Mouse (Mus musculus): ENCODE data around the gene 4921504E06Rik. TPM values are rescaled to one million over a fixed set of nuclear protein-coding genes. Genes with fewer than 3 reads are reported as not detected.

The 4921504E06Rik gene
- polyA plus RNA-seq, 1 experiment, result not detected

- TF ChIP-seq CTCF (IDR thresholded peaks at IDR 0.05; ENCODE audit: borderline replicate concordance, insufficient read depth, low read length) (no peak), POLR2A (IDR thresholded peaks at IDR 0.05; ENCODE audit: low read depth, low read length) (no peak)
- Histone ChIP-seq H3K27ac (ENCODE audit: insufficient read depth, low read length) (no peak overlapping the region), H3K4me3 (ENCODE audit: insufficient read depth, low read length) (no peak overlapping the region), H3K4me1 (ENCODE audit: control insufficient read depth, insufficient read depth, low read length) (no peaks in the 10 kb centered on the region)
Measured at GRCm38 (mm10) chr2:19517952-19518351, 35.8 kb downstream of the 4921504E06Rik start.

GRCm38 (mm10) chr2:19512381-19512780, 41.3 kb downstream of the 4921504E06Rik start:
- H3K27ac ChIP-seq (ENCODE audit: insufficient read depth, low read length), result no peak overlapping the region
- no peak overlapping the region for H3K4me3 ChIP-seq (ENCODE audit: insufficient read depth, low read length)
- TF ChIP-seq POLR2A (IDR thresholded peaks at IDR 0.05; ENCODE audit: low read depth, low read length) (no peak), CTCF (IDR thresholded peaks at IDR 0.05; ENCODE audit: borderline replicate concordance, insufficient read depth, low read length) (no peak)
- H3K4me1 ChIP-seq (ENCODE audit: control insufficient read depth, insufficient read depth, low read length), result no peaks in the 10 kb centered on the region

GRCm38 (mm10) chr2:19511032-19511431, 42.7 kb downstream of the 4921504E06Rik start:
- TF ChIP-seq POLR2A (IDR thresholded peaks at IDR 0.05; ENCODE audit: low read depth, low read length) (no peak), CTCF (IDR thresholded peaks at IDR 0.05; ENCODE audit: borderline replicate concordance, insufficient read depth, low read length) (no peak)
- H3K4me1 ChIP-seq (ENCODE audit: control insufficient read depth, insufficient read depth, low read length), result no peaks in the 10 kb centered on the region
- H3K4me3 ChIP-seq (ENCODE audit: insufficient read depth, low read length), result no peak overlapping the region
- no peak overlapping the region for H3K27ac ChIP-seq (ENCODE audit: insufficient read depth, low read length)

GRCm38 (mm10) chr2:19505744-19506143, 48.0 kb downstream of the 4921504E06Rik start:
- H3K4me3 ChIP-seq (ENCODE audit: insufficient read depth, low read length), result no peak overlapping the region
- H3K4me1 ChIP-seq (ENCODE audit: control insufficient read depth, insufficient read depth, low read length), result no peaks in the 10 kb centered on the region
- TF ChIP-seq CTCF (IDR thresholded peaks at IDR 0.05; ENCODE audit: borderline replicate concordance, insufficient read depth, low read length) (no peak), POLR2A (IDR thresholded peaks at IDR 0.05; ENCODE audit: low read depth, low read length) (no peak)
- no peak overlapping the region for H3K27ac ChIP-seq (ENCODE audit: insufficient read depth, low read length)

- H3K4me3 ChIP-seq (ENCODE audit: insufficient read depth, low read length), result no peak overlapping the region
- no peak for TF ChIP-seq CTCF (IDR thresholded peaks at IDR 0.05; ENCODE audit: borderline replicate concordance, insufficient read depth, low read length)
- no peak for TF ChIP-seq POLR2A (IDR thresholded peaks at IDR 0.05; ENCODE audit: low read depth, low read length)
- H3K27ac ChIP-seq (ENCODE audit: insufficient read depth, low read length), result no peak overlapping the region
- no peaks in the 10 kb centered on the region for H3K4me1 ChIP-seq (ENCODE audit: control insufficient read depth, insufficient read depth, low read length)
Measured at GRCm38 (mm10) chr2:19490262-19490661, 63.5 kb downstream of the 4921504E06Rik start.

GRCm38 (mm10) chr2:19461940-19462339, 91.8 kb downstream of the 4921504E06Rik start:
- Histone ChIP-seq H3K4me1 (ENCODE audit: control insufficient read depth, insufficient read depth, low read length) (no peaks in the 10 kb centered on the region), H3K4me3 (ENCODE audit: insufficient read depth, low read length) (no peak overlapping the region), H3K27ac (ENCODE audit: insufficient read depth, low read length) (no peak overlapping the region)
- TF ChIP-seq POLR2A (IDR thresholded peaks at IDR 0.05; ENCODE audit: low read depth, low read length) (no peak), CTCF (IDR thresholded peaks at IDR 0.05; ENCODE audit: borderline replicate concordance, insufficient read depth, low read length) (no peak)

- H3K27ac ChIP-seq (ENCODE audit: insufficient read depth, low read length), result no peak overlapping the region
- no peaks in the 10 kb centered on the region for H3K4me1 ChIP-seq (ENCODE audit: control insufficient read depth, insufficient read depth, low read length)
- no peak overlapping the region for H3K4me3 ChIP-seq (ENCODE audit: insufficient read depth, low read length)
- TF ChIP-seq CTCF (IDR thresholded peaks at IDR 0.05; ENCODE audit: borderline replicate concordance, insufficient read depth, low read length), result no peak
Measured at GRCm38 (mm10) chr2:19458785-19459184, 94.9 kb downstream of the 4921504E06Rik start.

- H3K4me3 ChIP-seq (ENCODE audit: insufficient read depth, low read length), result no peak overlapping the region
- no peaks in the 10 kb centered on the region for H3K4me1 ChIP-seq (ENCODE audit: control insufficient read depth, insufficient read depth, low read length)
- no peak for TF ChIP-seq CTCF (IDR thresholded peaks at IDR 0.05; ENCODE audit: borderline replicate concordance, insufficient read depth, low read length)
- no peak for TF ChIP-seq POLR2A (IDR thresholded peaks at IDR 0.05; ENCODE audit: low read depth, low read length)
- no peak overlapping the region for H3K27ac ChIP-seq (ENCODE audit: insufficient read depth, low read length)
Measured at GRCm38 (mm10) chr2:19455857-19456482, 97.7 kb downstream of the 4921504E06Rik start.

- Histone ChIP-seq H3K27ac (ENCODE audit: insufficient read depth, low read length) (no peak overlapping the region), H3K4me3 (ENCODE audit: insufficient read depth, low read length) (no peak overlapping the region), H3K4me1 (ENCODE audit: control insufficient read depth, insufficient read depth, low read length) (no peaks in the 10 kb centered on the region)
- TF ChIP-seq POLR2A (IDR thresholded peaks at IDR 0.05; ENCODE audit: low read depth, low read length) (no peak), CTCF (IDR thresholded peaks at IDR 0.05; ENCODE audit: borderline replicate concordance, insufficient read depth, low read length) (no peak)
Measured at GRCm38 (mm10) chr2:19455228-19455627, 98.5 kb downstream of the 4921504E06Rik start.

- Histone ChIP-seq H3K27ac (ENCODE audit: insufficient read depth, low read length) (no peak overlapping the region), H3K4me1 (ENCODE audit: control insufficient read depth, insufficient read depth, low read length) (no peaks in the 10 kb centered on the region), H3K4me3 (ENCODE audit: insufficient read depth, low read length) (no peak overlapping the region)
- TF ChIP-seq CTCF (IDR thresholded peaks at IDR 0.05; ENCODE audit: borderline replicate concordance, insufficient read depth, low read length) (no peak), POLR2A (IDR thresholded peaks at IDR 0.05; ENCODE audit: low read depth, low read length) (no peak)
Measured at GRCm38 (mm10) chr2:19452531-19453055, 101.1 kb downstream of the 4921504E06Rik start.

Measured in embryonic fibroblast, embryonic 13.5 days (primary cell).